Mouse (Mus musculus): Measurements from ENCODE around the gene Xylt1.

DNA sequence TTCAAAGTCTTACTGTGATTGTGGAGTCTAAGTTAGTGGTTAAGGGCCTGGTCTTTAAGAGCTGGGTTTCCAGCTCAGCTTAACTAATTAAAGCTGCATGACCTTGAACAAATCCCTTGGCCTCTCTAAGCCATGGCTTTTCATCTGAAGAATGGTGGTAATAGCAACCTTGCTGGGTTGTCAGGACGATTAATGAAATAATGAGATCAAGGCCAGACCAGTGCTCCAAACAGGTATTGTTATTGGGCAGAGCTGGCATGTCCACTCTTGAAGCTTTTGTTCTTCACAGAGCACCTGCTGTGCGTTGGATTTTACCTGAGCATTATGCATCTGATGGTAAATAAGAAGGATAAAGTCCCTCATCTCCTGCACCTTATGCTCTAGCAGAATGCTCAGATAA is 208.6 kb downstream of the Xylt1 start:
- TF ChIP-seq CTCF (IDR thresholded peaks at IDR 0.05; ENCODE audit: borderline replicate concordance, insufficient read depth, low read depth, low read length) (no peak), POLR2A (IDR thresholded peaks at IDR 0.05; ENCODE audit: borderline replicate concordance, insufficient read depth, low read length) (no peak)
